Mouse (Mus musculus): Measurements from ENCODE around the gene Tacc2.

DNA sequence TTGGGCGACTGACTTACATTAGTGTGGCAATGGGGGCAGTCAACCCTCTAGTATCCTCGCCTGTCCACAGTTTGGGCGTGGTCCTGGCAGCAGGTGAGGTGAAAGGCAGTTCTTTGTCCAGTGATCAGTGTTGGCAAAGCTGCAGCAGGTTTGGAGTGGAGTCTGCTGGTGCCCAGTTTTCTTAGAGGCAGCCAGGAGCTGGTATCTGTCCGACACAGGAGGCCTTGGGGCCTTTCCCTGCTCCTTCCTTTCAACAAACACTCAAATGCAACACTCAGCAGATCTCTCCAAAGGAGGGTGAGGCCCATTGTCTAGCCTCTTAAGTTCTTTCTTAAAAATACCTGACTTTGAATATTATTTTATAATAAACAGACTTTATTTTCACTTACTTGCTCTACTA lies 18.6 kb upstream of the Tacc2 start:
- TF ChIP-seq CTCF (IDR thresholded peaks at IDR 0.05; ENCODE audit: borderline replicate concordance, insufficient read depth, low read depth, low read length) (no peak), POLR2A (IDR thresholded peaks at IDR 0.05; ENCODE audit: borderline replicate concordance, insufficient read depth, low read length) (no peak)
